Mouse (Mus musculus): Measurements from ENCODE around the gene Retnlg. TPM values are rescaled to one million over a fixed set of nuclear protein-coding genes. Genes with fewer than 3 reads are reported as not detected.
"Not testable (repeated sequence)": the region's sequence is repeated elsewhere in the genome, so short reads cannot be mapped to it uniquely, and the experiment has no call there.

Retnlg gene
- not detected in 2 replicates for polyA plus RNA-seq (2014; fragmentation: Nextera tagmentation; extraction: Ambion mirVana)

- H3K9ac ChIP-seq (replicated peaks; ENCODE audit: low read length), result no peak within 1 kb of the TSS
- H3K4me3 ChIP-seq (ENCODE audit: low read depth, low read length), result no peak within 1 kb of the TSS
- no peaks in the 10 kb centered on the region for H3K9me3 ChIP-seq (replicated peaks; ENCODE audit: control insufficient read depth, low read length)
- H3K27ac ChIP-seq (replicated peaks; ENCODE audit: low read depth, low read length), result no peak within 1 kb of the TSS
- no peak for ATAC-seq (replicated peaks; ENCODE audit: insufficient number of reproducible peaks, low FRiP score, low TSS enrichment, low read depth)
- no peak for DNase-seq (ENCODE audit: low spot score)
- H3K27me3 ChIP-seq (ENCODE audit: control insufficient read depth, insufficient read depth, low read length), result no peaks in the 10 kb centered on the region
- H3K4me1 ChIP-seq (ENCODE audit: control insufficient read depth, insufficient read depth, low read length), result no peaks in the 10 kb centered on the region
- H3K4me2 ChIP-seq (ENCODE audit: low read depth, low read length), result no peak within 1 kb of the TSS
- H3K36me3 ChIP-seq (replicated peaks; ENCODE audit: control insufficient read depth, insufficient read depth, low read depth, low read length), result no peaks in the 10 kb centered on the region
- WGBS, result 68% methylated on average over 4 of the region's 4 CpGs
These were observed at the start of gene Retnlg for GRCm38 (mm10) chr16:48872321-48872720. Retnlg (plus strand) TSS chr16:48872621.

GRCm38 (mm10) chr16:48826474-48826873, 45.9 kb upstream of the Retnlg start:
- Histone ChIP-seq H3K27me3 (ENCODE audit: control insufficient read depth, insufficient read depth, low read length) (no peaks in the 10 kb centered on the region), H3K4me3 (ENCODE audit: low read depth, low read length) (no peak overlapping the region), H3K4me1 (ENCODE audit: control insufficient read depth, insufficient read depth, low read length) (no peaks in the 10 kb centered on the region), H3K27ac (replicated peaks; ENCODE audit: low read depth, low read length) (no peak overlapping the region), H3K9ac (replicated peaks; ENCODE audit: low read length) (no peak overlapping the region), H3K9me3 (replicated peaks; ENCODE audit: control insufficient read depth, low read length) (no peaks in the 10 kb centered on the region), H3K4me2 (ENCODE audit: low read depth, low read length) (no peak overlapping the region), H3K36me3 (replicated peaks; ENCODE audit: control insufficient read depth, insufficient read depth, low read depth, low read length) (no peaks in the 10 kb centered on the region)
- 84% methylated on average over 3 of the region's 3 CpGs for WGBS
- ATAC-seq (replicated peaks; ENCODE audit: insufficient number of reproducible peaks, low FRiP score, low TSS enrichment, low read depth), result no peak
- no peak for DNase-seq (ENCODE audit: low spot score)

GRCm38 (mm10) chr16:48827625-48828024, 44.8 kb upstream of the Retnlg start:
- H3K36me3 ChIP-seq (replicated peaks; ENCODE audit: control insufficient read depth, insufficient read depth, low read depth, low read length), result no peaks in the 10 kb centered on the region
- DNase-seq (ENCODE audit: low spot score), result no peak
- no peak overlapping the region for H3K4me2 ChIP-seq (ENCODE audit: low read depth, low read length)
- H3K9ac ChIP-seq (replicated peaks; ENCODE audit: low read length), result no peak overlapping the region
- H3K27ac ChIP-seq (replicated peaks; ENCODE audit: low read depth, low read length), result no peak overlapping the region
- no peak for ATAC-seq (replicated peaks; ENCODE audit: insufficient number of reproducible peaks, low FRiP score, low TSS enrichment, low read depth)
- no peak overlapping the region for H3K4me3 ChIP-seq (ENCODE audit: low read depth, low read length)
- no peaks in the 10 kb centered on the region for H3K9me3 ChIP-seq (replicated peaks; ENCODE audit: control insufficient read depth, low read length)
- H3K4me1 ChIP-seq (ENCODE audit: control insufficient read depth, insufficient read depth, low read length), result no peaks in the 10 kb centered on the region
- 63% methylated on average over 1 of the region's 1 CpGs for whole genome bisulfite sequencing
- no peaks in the 10 kb centered on the region for H3K27me3 ChIP-seq (ENCODE audit: control insufficient read depth, insufficient read depth, low read length)

- no peaks in the 10 kb centered on the region for H3K36me3 ChIP-seq (replicated peaks; ENCODE audit: control insufficient read depth, insufficient read depth, low read depth, low read length)
- H3K27me3 ChIP-seq (ENCODE audit: control insufficient read depth, insufficient read depth, low read length), result no peaks in the 10 kb centered on the region
- no peak for ATAC-seq (replicated peaks; ENCODE audit: insufficient number of reproducible peaks, low FRiP score, low TSS enrichment, low read depth)
- no peak for DNase-seq (ENCODE audit: low spot score)
- H3K9ac ChIP-seq (replicated peaks; ENCODE audit: low read length), result no peak overlapping the region
- H3K27ac ChIP-seq (replicated peaks; ENCODE audit: low read depth, low read length), result no peak overlapping the region
- 84% methylated on average over 4 of the region's 4 CpGs for WGBS
- H3K9me3 ChIP-seq (replicated peaks; ENCODE audit: control insufficient read depth, low read length), result no peaks in the 10 kb centered on the region
- H3K4me2 ChIP-seq (ENCODE audit: low read depth, low read length), result no peak overlapping the region
- no peaks in the 10 kb centered on the region for H3K4me1 ChIP-seq (ENCODE audit: control insufficient read depth, insufficient read depth, low read length)
- no peak overlapping the region for H3K4me3 ChIP-seq (ENCODE audit: low read depth, low read length)
These were observed 43.4 kb upstream of the Retnlg start for GRCm38 (mm10) chr16:48829060-48829459.

GRCm38 (mm10) chr16:48832055-48832454, 40.4 kb upstream of the Retnlg start:
- Histone ChIP-seq H3K27me3 (ENCODE audit: control insufficient read depth, insufficient read depth, low read length) (no peaks in the 10 kb centered on the region), H3K36me3 (replicated peaks; ENCODE audit: control insufficient read depth, insufficient read depth, low read depth, low read length) (no peaks in the 10 kb centered on the region), H3K9me3 (replicated peaks; ENCODE audit: control insufficient read depth, low read length) (no peaks in the 10 kb centered on the region), H3K27ac (replicated peaks; ENCODE audit: low read depth, low read length) (no peak overlapping the region), H3K9ac (replicated peaks; ENCODE audit: low read length) (no peak overlapping the region), H3K4me2 (ENCODE audit: low read depth, low read length) (no peak overlapping the region), H3K4me1 (ENCODE audit: control insufficient read depth, insufficient read depth, low read length) (no peaks in the 10 kb centered on the region), H3K4me3 (ENCODE audit: low read depth, low read length) (no peak overlapping the region)
- 90% methylated on average over 7 of the region's 8 CpGs for WGBS
- ATAC-seq (replicated peaks; ENCODE audit: insufficient number of reproducible peaks, low FRiP score, low TSS enrichment, low read depth) (no peak), DNase-seq (ENCODE audit: low spot score) (no peak)

GRCm38 (mm10) chr16:48833626-48834025, 38.8 kb upstream of the Retnlg start:
- not testable (repeated sequence) for H3K4me2 ChIP-seq (ENCODE audit: low read depth, low read length); H3K4me3 ChIP-seq (ENCODE audit: low read depth, low read length); DNase-seq (ENCODE audit: low spot score); H3K9ac ChIP-seq (replicated peaks; ENCODE audit: low read length); H3K9me3 ChIP-seq (replicated peaks; ENCODE audit: control insufficient read depth, low read length); H3K27ac ChIP-seq (replicated peaks; ENCODE audit: low read depth, low read length); H3K36me3 ChIP-seq (replicated peaks; ENCODE audit: control insufficient read depth, insufficient read depth, low read depth, low read length); H3K4me1 ChIP-seq (ENCODE audit: control insufficient read depth, insufficient read depth, low read length); ATAC-seq (replicated peaks; ENCODE audit: insufficient number of reproducible peaks, low FRiP score, low TSS enrichment, low read depth); H3K27me3 ChIP-seq (ENCODE audit: control insufficient read depth, insufficient read depth, low read length)
- WGBS, result 67% methylated on average over 1 of the region's 1 CpGs

- H3K9ac ChIP-seq (replicated peaks; ENCODE audit: low read length), result no peak within 1 kb of the TSS
- ATAC-seq (replicated peaks; ENCODE audit: insufficient number of reproducible peaks, low FRiP score, low TSS enrichment, low read depth) (no peak), DNase-seq (ENCODE audit: low spot score) (no peak)
- no peaks in the 10 kb centered on the region for H3K27me3 ChIP-seq (ENCODE audit: control insufficient read depth, insufficient read depth, low read length)
- no peak within 1 kb of the TSS for H3K4me2 ChIP-seq (ENCODE audit: low read depth, low read length)
- H3K4me3 ChIP-seq (ENCODE audit: low read depth, low read length), result no peak within 1 kb of the TSS
- no peaks in the 10 kb centered on the region for H3K4me1 ChIP-seq (ENCODE audit: control insufficient read depth, insufficient read depth, low read length)
- no peaks in the 10 kb centered on the region for H3K9me3 ChIP-seq (replicated peaks; ENCODE audit: control insufficient read depth, low read length)
- WGBS, result 86% methylated on average over 3 of the region's 3 CpGs
- H3K27ac ChIP-seq (replicated peaks; ENCODE audit: low read depth, low read length), result no peak within 1 kb of the TSS
- H3K36me3 ChIP-seq (replicated peaks; ENCODE audit: control insufficient read depth, insufficient read depth, low read depth, low read length), result no peaks in the 10 kb centered on the region
These were observed 30.2 kb upstream of the Retnlg start, which contains the start of gene Retnla for GRCm38 (mm10) chr16:48842266-48842665. Retnla (plus strand) TSS chr16:48842551.

GRCm38 (mm10) chr16:48843671-48844386, 28.6 kb upstream of the Retnlg start:
- H3K4me3 ChIP-seq (ENCODE audit: low read depth, low read length), result no peak overlapping the region
- ATAC-seq (replicated peaks; ENCODE audit: insufficient number of reproducible peaks, low FRiP score, low TSS enrichment, low read depth) (no peak), DNase-seq (ENCODE audit: low spot score) (no peak)
- H3K4me2 ChIP-seq (ENCODE audit: low read depth, low read length), result no peak overlapping the region
- H3K27me3 ChIP-seq (ENCODE audit: control insufficient read depth, insufficient read depth, low read length), result no peaks in the 10 kb centered on the region
- no peak overlapping the region for H3K27ac ChIP-seq (replicated peaks; ENCODE audit: low read depth, low read length)
- H3K9me3 ChIP-seq (replicated peaks; ENCODE audit: control insufficient read depth, low read length), result no peaks in the 10 kb centered on the region
- H3K4me1 ChIP-seq (ENCODE audit: control insufficient read depth, insufficient read depth, low read length), result no peaks in the 10 kb centered on the region
- no peak overlapping the region for H3K9ac ChIP-seq (replicated peaks; ENCODE audit: low read length)
- WGBS, result 89% methylated on average over 4 of the region's 4 CpGs
- no peaks in the 10 kb centered on the region for H3K36me3 ChIP-seq (replicated peaks; ENCODE audit: control insufficient read depth, insufficient read depth, low read depth, low read length)

Data from embryonic facial prominence, embryonic 11.5 days (tissue).